Mouse (Mus musculus) lung, embryonic 14.5 days (tissue): Measurements from ENCODE around the gene Dnmt1. TPM values are rescaled to one million over a fixed set of nuclear protein-coding genes. Genes with fewer than 3 reads are reported as not detected.

Source experiments
- ATAC-seq: fragments of 200-750 bp; cut with Nextera tagmentation; 2 replicates; pipeline ENCODE4 v1.8.0; 2017; ENCODE audit warnings: mild to moderate bottlenecking, moderate TSS enrichment, moderate library complexity; ENCODE audit not compliant: insufficient read depth
- DNase-seq: peaks from one replicate; pipeline ENCODE4 v3.0.0-alpha.2; 2015
- H3K27ac ChIP-seq: fragments of 300-500 bp; sonication (generic); 2 replicates; pipeline ENCODE4 v1.5.1; 2014; ENCODE audit warnings: low read depth, mild to moderate bottlenecking, moderate library complexity
- H3K27me3 ChIP-seq: fragments of 300-500 bp; sonication (generic); 2 replicates; pipeline ENCODE4 v1.6.1; 2014; ENCODE audit warnings: low read length, control low read depth; ENCODE audit not compliant: insufficient read depth
- H3K36me3 ChIP-seq: fragments of 300-500 bp; sonication (generic); 2 replicates; pipeline ENCODE4 v1.6.1; 2014; ENCODE audit warnings: control low read depth; ENCODE audit not compliant: insufficient read depth
- H3K4me1 ChIP-seq: fragments of 300-500 bp; sonication (generic); 2 replicates; pipeline ENCODE4 v1.6.1; 2014; ENCODE audit warnings: antibody characterized with exemption, control low read depth; ENCODE audit not compliant: insufficient read depth
- H3K4me2 ChIP-seq: fragments of 300-500 bp; sonication (generic); 2 replicates; pipeline ENCODE4 v1.6.1; 2014; ENCODE audit warnings: mild to moderate bottlenecking
- H3K4me3 ChIP-seq: fragments of 300-500 bp; sonication (generic); 2 replicates; pipeline ENCODE4 v1.5.1; 2014; ENCODE audit warnings: low read depth, low read length
- H3K9ac ChIP-seq: fragments of 300-500 bp; sonication (generic); 2 replicates; pipeline ENCODE4 v1.6.1; 2014
- H3K9me3 ChIP-seq: fragments of 300-500 bp; sonication (generic); 2 replicates; pipeline ENCODE4 v1.6.1; 2016; ENCODE audit warnings: low read depth, low read length, control low read depth
- CTCF ChIP-seq: IDR thresholded peaks from 2 replicates; pipeline ENCODE4 v1.5.1; 2016; ENCODE audit warnings: antibody characterized with exemption, low read depth
- WGBS: fragments of 180-500 bp; shearing (Covaris S2); extraction: QIAGEN DNeasy Blood & Tissue Kit; methylation state at CpG from one replicate; pipeline ENCODE4 v1.1.7; 2014; 5-methylcytosine and 5-hydroxymethylcytosine counted together
- polyA plus RNA-seq: library from polyadenylated mRNA; unstranded; fragments of >200 nt; fragmentation: Nextera tagmentation; extraction: Ambion mirVana; gene quantifications from 2 replicates; pipeline ENCODE4 v1.2.1, GENCODE M21; 2014

Gene Dnmt1
- polyA plus RNA-seq, 1 experiment from 2014 or later, result 82.1 TPM

- DNase-seq (peak; percentile 95), ATAC-seq (peak; percentile 74)
- Histone ChIP-seq H3K4me1 (peaks cover 33% of the 10 kb centered on the region), H3K9ac (peak within 1 kb of the TSS; percentile 91), H3K9me3 (no peaks in the 10 kb centered on the region), H3K36me3 (peaks cover under 1% of the 10 kb centered on the region; the same call in 1 of the 2 replicates), H3K4me2 (peak within 1 kb of the TSS; percentile 88), H3K4me3 (peak within 1 kb of the TSS; percentile 95), H3K27me3 (no peaks in the 10 kb centered on the region), H3K27ac (peak within 1 kb of the TSS; percentile 98)
- under 1% methylated on average over 47 of the region's 47 CpGs for WGBS
- 0 out of 2 replicates have a peak, but pooled peaks have one; percentile 11 for TF ChIP-seq CTCF
Measured at GRCm38 (mm10) chr9:20976216-20976960, 16.7 kb upstream of the Dnmt1 start, which contains the start of gene S1pr2. Gene S1pr2 (minus strand): TSS chr9:20976781.

- peak overlapping the region; percentile 95 for H3K4me3 ChIP-seq
- peaks cover 8% of the 10 kb centered on the region for H3K36me3 ChIP-seq
- H3K4me2 ChIP-seq, result peak overlapping the region; percentile 88
- H3K27ac ChIP-seq, result peak overlapping the region; percentile 98
- DNase-seq (peak; percentile 91), ATAC-seq (peak; percentile 53)
- no peaks in the 10 kb centered on the region for H3K9me3 ChIP-seq
- peaks cover 33% of the 10 kb centered on the region for H3K4me1 ChIP-seq
- no peaks in the 10 kb centered on the region for H3K27me3 ChIP-seq
- 0 out of 2 replicates have a peak, but pooled peaks have one; percentile 2 for TF ChIP-seq CTCF
- peak overlapping the region; percentile 91 for H3K9ac ChIP-seq
- WGBS, result under 1% methylated on average over 45 of the region's 45 CpGs
Measured at GRCm38 (mm10) chr9:20975431-20976215, 15.9 kb upstream of the Dnmt1 start.

- Histone ChIP-seq H3K4me2 (peak overlapping the region; percentile 88), H3K36me3 (peaks cover 22% of the 10 kb centered on the region), H3K9ac (peak overlapping the region; percentile 50; the same call in 1 of the 2 replicates), H3K27me3 (no peaks in the 10 kb centered on the region), H3K4me1 (peaks cover 33% of the 10 kb centered on the region), H3K4me3 (peak overlapping the region; percentile 95), H3K9me3 (no peaks in the 10 kb centered on the region), H3K27ac (peak overlapping the region; percentile 94; the same call in 1 of the 2 replicates)
- DNase-seq, result peak; percentile 63
- WGBS, result 46% methylated on average over 6 of the region's 6 CpGs
- no peak for TF ChIP-seq CTCF
- no peak for ATAC-seq
Measured at GRCm38 (mm10) chr9:20973682-20974075, 14.0 kb upstream of the Dnmt1 start.

GRCm38 (mm10) chr9:20973001-20973681 lies 13.5 kb upstream of the Dnmt1 start:
- Histone ChIP-seq H3K27me3 (no peaks in the 10 kb centered on the region), H3K27ac (peak overlapping the region; percentile 94), H3K4me2 (peak overlapping the region; percentile 88), H3K36me3 (peaks cover 27% of the 10 kb centered on the region), H3K4me3 (peak overlapping the region; percentile 95), H3K9ac (peak overlapping the region; percentile 50; the same call in 1 of the 2 replicates), H3K4me1 (peaks cover 33% of the 10 kb centered on the region), H3K9me3 (no peaks in the 10 kb centered on the region)
- no peak for TF ChIP-seq CTCF
- ATAC-seq (no peak), DNase-seq (no peak)
- WGBS, result 74% methylated on average over 4 of the region's 4 CpGs

GRCm38 (mm10) chr9:20972141-20972992 lies 12.7 kb upstream of the Dnmt1 start:
- no peaks in the 10 kb centered on the region for H3K27me3 ChIP-seq
- H3K9me3 ChIP-seq, result no peaks in the 10 kb centered on the region
- 14% methylated on average over 28 of the region's 28 CpGs for WGBS
- no peak for TF ChIP-seq CTCF
- ATAC-seq (peak; percentile 44), DNase-seq (peak; percentile 81)
- H3K36me3 ChIP-seq, result peaks cover 35% of the 10 kb centered on the region
- peak overlapping the region; percentile 50 for H3K9ac ChIP-seq
- H3K27ac ChIP-seq, result peak overlapping the region; percentile 94
- H3K4me1 ChIP-seq, result peaks cover 33% of the 10 kb centered on the region
- H3K4me2 ChIP-seq, result peak overlapping the region; percentile 88
- H3K4me3 ChIP-seq, result peak overlapping the region; percentile 95

- Histone ChIP-seq H3K9ac (peak overlapping the region; percentile 50), H3K4me2 (peak overlapping the region; percentile 88), H3K4me3 (peak overlapping the region; percentile 95), H3K36me3 (peaks cover 41% of the 10 kb centered on the region), H3K9me3 (no peaks in the 10 kb centered on the region), H3K4me1 (peaks cover 31% of the 10 kb centered on the region), H3K27ac (peak overlapping the region; percentile 94), H3K27me3 (no peaks in the 10 kb centered on the region)
- TF ChIP-seq CTCF, result peak; percentile 23; the same call in 1 of the 2 replicates
- DNase-seq (peak; percentile 85), ATAC-seq (peak; percentile 58)
- 30% methylated on average over 7 of the region's 7 CpGs for WGBS
Measured at GRCm38 (mm10) chr9:20971751-20972140, 12.1 kb upstream of the Dnmt1 start.
